Mouse (Mus musculus) spleen, embryonic (tissue): ENCODE results near the gene Smad9.

Source experiments
- CTCF ChIA-PET: fragments of 350-600 bp; sonication (Branson Sonifier 250); formaldehyde crosslinking; loops from one replicate; lab custom pipeline; 2022; lab: Charles Lee

The Smad9 gene

DNA sequence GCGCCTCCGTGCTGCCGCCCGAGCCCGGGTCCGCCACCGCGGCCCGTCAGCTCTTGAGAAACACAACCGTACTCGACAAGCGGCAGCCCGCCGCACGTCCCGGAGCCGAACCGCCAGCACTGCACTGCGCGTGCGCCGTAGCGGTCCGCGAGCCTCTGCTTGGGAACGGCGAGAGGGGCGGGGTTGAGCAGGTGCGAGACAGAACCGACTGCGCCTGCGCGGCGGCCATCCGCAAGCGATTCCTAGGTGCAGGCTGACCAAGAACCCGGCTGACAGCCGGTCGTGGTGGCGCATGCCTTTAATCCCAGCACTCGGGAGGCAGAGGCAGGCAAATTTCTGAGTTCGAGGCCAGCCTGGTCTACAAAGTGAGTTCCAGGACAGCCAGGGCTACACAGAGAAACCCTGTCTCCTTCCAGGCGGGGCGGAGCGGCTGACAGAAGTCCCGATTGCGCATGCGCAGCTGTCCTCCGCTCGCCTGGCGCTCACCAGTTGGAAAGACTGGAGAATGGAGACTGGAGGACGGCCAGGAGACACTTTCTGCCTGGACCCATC is 52.4 kb downstream of the Smad9 start, which contains the start of gene Rfxap:
Gene Rfxap, minus strand, starts transcription at position 126 of the 552 bp plus-strand sequence.
- CTCF ChIA-PET, result interaction anchor here (0.5 kb wide), 1 partner anchor 1762 kb away, joined by 3 read pairs; no protein-coding TSS in a partner anchor

GRCm38 (mm10) chr3:54809111-54809510 is 53.7 kb downstream of the Smad9 start:
- CTCF ChIA-PET, result interaction anchor here (0.7 kb wide), 1 partner anchor 73 kb away, joined by 3 read pairs; no protein-coding TSS in a partner anchor

DNA sequence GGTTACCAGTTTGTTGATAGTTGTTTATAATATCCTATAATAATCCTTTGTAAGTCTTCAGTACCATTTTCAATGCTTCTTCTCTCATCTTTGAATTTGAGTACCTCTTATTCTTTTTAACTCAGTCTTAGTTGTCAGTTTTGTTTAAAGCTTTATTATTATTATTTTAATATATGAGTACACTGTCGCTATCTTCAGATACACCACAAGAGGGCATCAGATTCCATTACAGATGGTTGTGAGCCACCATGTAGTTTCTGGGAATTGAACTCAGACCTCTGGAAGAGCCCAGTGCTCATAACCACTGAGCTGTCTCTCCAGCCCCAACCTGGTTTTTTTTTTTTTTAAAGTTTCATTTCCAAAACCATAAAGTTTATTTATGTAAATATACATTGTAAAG is 56.2 kb downstream of the Smad9 start:
- CTCF ChIA-PET, result no interaction called here

GRCm38 (mm10) chr3:54813418-54813988 is 58.1 kb downstream of the Smad9 start:
- CTCF ChIA-PET, result no interaction called here

DNA sequence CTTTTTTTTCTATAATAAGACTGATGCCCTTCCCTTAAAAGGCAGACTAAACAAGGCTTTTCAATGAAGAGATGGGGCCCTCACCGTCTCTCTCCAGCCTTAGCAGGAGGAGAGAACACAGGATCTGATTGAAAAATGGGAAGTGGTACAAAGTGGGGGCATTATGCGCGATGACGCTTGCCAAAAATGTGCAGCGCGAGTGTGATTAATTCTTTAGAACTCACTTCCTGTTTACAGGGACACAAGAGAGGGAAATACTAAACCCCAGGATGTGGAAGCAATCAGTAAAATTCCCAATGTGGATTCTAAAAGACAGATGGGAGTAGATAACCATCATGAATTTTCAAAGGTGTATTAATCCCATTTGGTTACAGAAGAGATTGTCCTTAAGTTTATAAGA is 59.2 kb downstream of the Smad9 start:
- CTCF ChIA-PET, result no interaction called here

DNA sequence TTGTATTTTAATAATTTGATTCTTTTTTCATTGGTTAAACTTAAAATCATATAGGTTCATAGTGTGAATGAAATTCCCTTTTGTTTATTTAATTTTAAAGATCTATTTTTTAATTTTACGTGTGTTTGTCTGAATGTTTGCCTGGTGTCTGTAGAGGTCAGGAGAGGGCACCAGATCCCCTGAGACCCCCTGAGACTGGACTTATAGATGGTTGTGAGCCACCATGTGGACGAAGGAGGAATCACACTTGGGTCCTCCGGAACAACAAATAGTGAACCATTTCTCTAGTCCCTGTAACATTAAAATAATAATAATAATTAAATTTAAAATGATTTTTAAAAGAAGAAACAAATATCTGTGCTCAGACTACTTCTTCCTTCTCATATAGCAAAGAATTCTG is 59.9 kb downstream of the Smad9 start:
- CTCF ChIA-PET, result no interaction called here

DNA sequence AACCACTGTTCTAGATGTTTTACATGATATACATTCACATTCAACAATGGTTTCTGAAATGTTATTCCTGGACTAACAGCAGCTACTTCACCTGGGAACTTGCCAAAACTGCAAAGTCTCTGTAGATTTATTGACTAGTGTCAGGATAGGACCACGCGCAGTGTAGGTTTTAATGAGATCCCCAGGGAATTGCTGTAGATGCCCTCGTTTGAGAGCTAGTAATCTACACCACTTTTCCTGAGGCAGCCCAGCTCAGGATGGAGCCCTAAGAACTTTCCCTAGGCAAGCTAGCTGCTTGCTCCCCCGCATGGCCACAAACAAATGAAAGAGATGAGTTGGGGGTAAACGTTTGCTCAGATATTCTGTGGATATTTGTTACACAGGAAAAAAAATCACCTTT is 67.1 kb downstream of the Smad9 start:
- CTCF ChIA-PET, result no interaction called here

GRCm38 (mm10) chr3:54832491-54832890 is 77.1 kb downstream of the Smad9 start:
- CTCF ChIA-PET, result no interaction called here

GRCm38 (mm10) chr3:54835421-54835820 is 80.0 kb downstream of the Smad9 start:
- CTCF ChIA-PET, result no interaction called here
